Mouse (Mus musculus) midbrain, embryonic 15.5 days (tissue): ENCODE data around the gene Hnrnpul1. TPM values are rescaled to one million over a fixed set of nuclear protein-coding genes. Genes with fewer than 3 reads are reported as not detected.

Experiments
- ATAC-seq: fragments of 200-750 bp; cut with Nextera tagmentation; replicated peaks from 2 replicates; pipeline ENCODE4 v1.8.0; 2017; ENCODE audit warnings: moderate TSS enrichment
- H3K27ac ChIP-seq: fragments of 300-500 bp; sonication (generic); 2 replicates; pipeline ENCODE4 v1.5.1; 2015; ENCODE audit warnings: mild to moderate bottlenecking, inconsistent platforms
- H3K27me3 ChIP-seq: fragments of 300-500 bp; sonication (generic); replicated peaks from 2 replicates; pipeline ENCODE4 v1.6.1; 2015; ENCODE audit warnings: inconsistent platforms
- H3K36me3 ChIP-seq: fragments of 300-500 bp; sonication (generic); replicated peaks from 2 replicates; pipeline ENCODE4 v1.6.1; 2015; ENCODE audit warnings: inconsistent platforms
- H3K4me1 ChIP-seq: fragments of 300-500 bp; sonication (generic); 2 replicates; pipeline ENCODE4 v1.6.1; 2015; ENCODE audit warnings: inconsistent platforms
- H3K4me2 ChIP-seq: fragments of 300-500 bp; sonication (generic); 2 replicates; pipeline ENCODE4 v1.6.1; 2015; ENCODE audit warnings: inconsistent platforms, mild to moderate bottlenecking, moderate library complexity
- H3K4me3 ChIP-seq: fragments of 300-500 bp; sonication (generic); 2 replicates; pipeline ENCODE4 v1.5.1; 2015; ENCODE audit warnings: mild to moderate bottlenecking, inconsistent platforms
- H3K9ac ChIP-seq: fragments of 300-500 bp; sonication (generic); 2 replicates; pipeline ENCODE4 v1.6.1; 2015; ENCODE audit warnings: mild to moderate bottlenecking, inconsistent platforms
- H3K9me3 ChIP-seq: fragments of 300-500 bp; sonication (generic); 2 replicates; pipeline ENCODE4 v1.6.1; 2016; ENCODE audit warnings: inconsistent platforms
- WGBS: fragments of 180-500 bp; shearing (Covaris S2); methylation state at CpG from one replicate; pipeline ENCODE4 v1.1.7; 2015; ENCODE audit warnings: mixed read lengths; 5-methylcytosine and 5-hydroxymethylcytosine counted together
- polyA plus RNA-seq: library from polyadenylated mRNA; unstranded; fragments of >200 nt; fragmentation: Nextera tagmentation; extraction: Ambion mirVana; gene quantifications from 2 replicates; pipeline ENCODE4 v1.2.1, GENCODE M21; 2015

Gene Hnrnpul1
- polyA plus RNA-seq, 1 experiment from 2014 or later, result 44.4 TPM

DNA sequence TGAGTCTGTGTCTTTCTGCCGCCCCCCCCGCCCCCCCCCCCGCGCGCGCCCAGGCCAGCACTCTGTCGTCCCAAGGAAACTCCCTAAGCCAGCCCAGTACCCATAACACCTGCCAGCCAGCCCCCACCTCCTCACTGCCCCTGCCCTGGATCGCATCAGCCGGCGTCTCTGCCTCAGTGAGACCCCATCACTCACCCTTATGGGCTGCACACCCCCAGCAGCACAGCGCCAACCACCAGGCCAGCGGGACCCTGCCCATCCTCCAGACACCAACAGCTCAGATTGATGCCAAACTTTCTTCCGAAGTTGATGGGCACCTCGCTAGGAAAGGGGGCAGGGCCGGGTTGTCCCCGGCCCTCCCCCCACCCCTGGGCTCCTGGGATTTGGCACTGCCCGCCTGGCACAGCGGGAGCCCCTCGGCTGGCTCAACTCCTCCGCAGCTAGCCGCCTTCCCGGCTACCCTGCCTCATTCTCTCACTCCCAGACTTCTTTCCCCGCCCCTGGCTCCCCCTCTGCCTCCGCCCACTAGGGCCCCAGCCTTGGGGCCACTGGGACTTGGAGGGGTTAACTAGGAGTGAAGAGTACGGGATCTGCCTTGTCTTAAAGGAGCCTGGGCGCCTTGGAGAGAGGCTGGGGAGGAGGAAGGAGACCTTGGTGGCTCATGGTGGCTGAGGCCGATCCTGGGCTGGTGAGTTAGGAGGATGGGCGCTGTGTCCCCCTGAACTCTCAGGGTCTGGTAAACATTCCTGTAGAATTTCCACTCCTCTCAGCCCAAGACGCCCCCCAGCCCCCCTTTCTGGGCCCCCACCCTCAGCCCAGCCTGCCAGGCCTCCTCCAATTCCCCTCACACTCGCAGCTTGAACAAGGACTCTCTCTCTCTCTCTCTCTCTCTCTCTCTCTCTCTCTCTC is 33.9 kb upstream of the Hnrnpul1 start, which contains the start of gene Axl:
Gene Axl (minus strand): TSS at position 486 of the 909 bp plus-strand sequence.
- H3K4me1 ChIP-seq, result peaks cover 10% of the 10 kb centered on the region
- H3K4me3 ChIP-seq, result peak within 1 kb of the TSS; percentile 37
- H3K27ac ChIP-seq, result peak within 1 kb of the TSS; percentile 43; the same call in 1 of the 2 replicates
- peak; percentile 75 for ATAC-seq
- H3K36me3 ChIP-seq, result no peaks in the 10 kb centered on the region
- peak within 1 kb of the TSS; percentile 67 for H3K4me2 ChIP-seq
- 2% methylated on average over 24 of the region's 30 CpGs for WGBS
- H3K9me3 ChIP-seq, result no peaks in the 10 kb centered on the region
- no peaks in the 10 kb centered on the region; the same call in 1 of the 2 replicates for H3K27me3 ChIP-seq
- H3K9ac ChIP-seq, result peak within 1 kb of the TSS; percentile 30

DNA sequence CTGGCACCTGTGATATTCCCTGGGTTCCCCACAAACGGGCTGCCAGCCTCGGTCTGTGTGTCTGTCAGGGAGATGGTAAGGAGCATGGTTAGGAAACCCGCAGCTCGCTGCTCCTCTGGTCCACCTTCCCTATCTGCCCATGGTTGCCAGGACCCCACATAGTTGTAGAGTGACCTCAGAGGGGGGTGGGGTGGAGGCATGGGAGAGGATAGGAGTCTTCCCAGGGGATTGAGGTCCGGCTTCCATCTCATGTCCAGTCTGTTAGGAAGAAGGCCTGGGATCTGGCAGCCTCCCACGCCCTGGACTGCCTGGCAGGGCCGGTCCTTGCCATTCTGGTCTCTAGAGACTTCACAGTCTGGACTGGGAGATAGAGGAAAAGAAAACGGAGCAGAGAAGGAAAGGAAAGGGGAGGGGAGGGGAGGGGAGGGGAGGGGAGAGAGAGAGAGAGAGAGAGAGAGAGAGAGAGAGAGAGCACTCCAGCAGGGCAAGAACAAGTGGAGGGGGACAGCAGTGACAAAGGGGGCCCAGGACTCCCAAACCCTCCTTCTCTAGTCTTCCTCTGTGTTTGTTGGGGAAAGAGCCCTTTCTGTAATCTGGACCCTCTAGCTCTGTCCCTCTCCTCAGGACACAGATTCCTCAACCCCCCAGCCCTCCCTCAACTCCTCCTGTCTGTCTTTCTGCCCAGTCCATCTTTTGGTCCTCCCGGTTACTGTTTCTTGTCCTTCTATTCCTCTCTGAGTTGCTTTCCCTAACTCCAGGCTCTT is 33.1 kb upstream of the Hnrnpul1 start:
- peak; percentile 25 for ATAC-seq
- Histone ChIP-seq H3K36me3 (no peaks in the 10 kb centered on the region), H3K4me2 (peak overlapping the region; percentile 67), H3K4me1 (peaks cover 10% of the 10 kb centered on the region), H3K4me3 (peak overlapping the region; percentile 37), H3K9ac (peak overlapping the region; percentile 30; the same call in 1 of the 2 replicates), H3K27ac (no peak overlapping the region), H3K27me3 (no peaks in the 10 kb centered on the region; the same call in 1 of the 2 replicates), H3K9me3 (no peaks in the 10 kb centered on the region)
- 26% methylated on average over 8 of the region's 9 CpGs for WGBS

DNA sequence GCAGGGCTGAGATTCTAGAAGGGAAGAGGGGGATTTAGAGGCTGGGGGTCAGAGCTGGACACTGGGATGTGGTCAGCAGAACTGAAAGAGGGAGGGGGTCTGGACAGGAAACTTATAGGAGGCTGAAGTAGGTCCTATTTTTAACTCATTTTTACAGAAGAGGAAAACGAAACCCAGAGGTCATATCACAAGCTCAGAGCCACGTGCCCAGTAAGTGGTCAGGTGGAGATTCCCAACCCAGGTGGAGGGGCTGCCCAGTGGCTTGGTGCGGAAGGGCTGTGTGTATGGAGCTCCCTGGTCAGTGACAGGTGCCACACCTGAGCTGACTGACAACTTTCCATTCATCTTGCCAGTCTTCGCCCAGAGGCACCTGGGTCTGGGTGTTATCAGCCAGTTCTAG is 32.4 kb upstream of the Hnrnpul1 start:
- Histone ChIP-seq H3K4me1 (peaks cover 12% of the 10 kb centered on the region), H3K27me3 (no peaks in the 10 kb centered on the region; the same call in 1 of the 2 replicates), H3K36me3 (no peaks in the 10 kb centered on the region), H3K27ac (no peak overlapping the region), H3K4me2 (0 out of 2 replicates have a peak overlapping the region, but pooled peaks have one; percentile 67), H3K9me3 (no peaks in the 10 kb centered on the region), H3K4me3 (no peak overlapping the region), H3K9ac (no peak overlapping the region)
- ATAC-seq, result no peak
- WGBS, result 79% methylated on average over 4 of the region's 4 CpGs

GRCm38 (mm10) chr7:25785752-25786151 is 31.2 kb upstream of the Hnrnpul1 start:
- Histone ChIP-seq H3K4me2 (no peak overlapping the region), H3K4me1 (peaks cover 18% of the 10 kb centered on the region), H3K36me3 (no peaks in the 10 kb centered on the region), H3K4me3 (no peak overlapping the region), H3K27me3 (no peaks in the 10 kb centered on the region; the same call in 1 of the 2 replicates), H3K9ac (no peak overlapping the region), H3K27ac (no peak overlapping the region), H3K9me3 (no peaks in the 10 kb centered on the region)
- WGBS, result 79% methylated on average over 4 of the region's 4 CpGs
- ATAC-seq, result no peak

- peaks cover 18% of the 10 kb centered on the region for H3K4me1 ChIP-seq
- H3K27ac ChIP-seq, result no peak overlapping the region
- no peak overlapping the region for H3K4me2 ChIP-seq
- no peaks in the 10 kb centered on the region for H3K9me3 ChIP-seq
- no peaks in the 10 kb centered on the region; the same call in 1 of the 2 replicates for H3K27me3 ChIP-seq
- H3K9ac ChIP-seq, result no peak overlapping the region
- ATAC-seq, result no peak
- WGBS, result 31% methylated on average over 1 of the region's 1 CpGs
- H3K36me3 ChIP-seq, result no peaks in the 10 kb centered on the region
- H3K4me3 ChIP-seq, result no peak overlapping the region
Observed at GRCm38 (mm10) chr7:25784808-25785207, 30.3 kb upstream of the Hnrnpul1 start.

GRCm38 (mm10) chr7:25783746-25784145 is 29.2 kb upstream of the Hnrnpul1 start:
- H3K36me3 ChIP-seq, result no peaks in the 10 kb centered on the region
- H3K4me1 ChIP-seq, result peaks cover 18% of the 10 kb centered on the region
- H3K9me3 ChIP-seq, result no peaks in the 10 kb centered on the region
- no peak overlapping the region for H3K4me3 ChIP-seq
- ATAC-seq, result no peak
- no peak overlapping the region for H3K9ac ChIP-seq
- 78% methylated on average over 8 of the region's 8 CpGs for WGBS
- H3K4me2 ChIP-seq, result no peak overlapping the region
- no peak overlapping the region for H3K27ac ChIP-seq
- H3K27me3 ChIP-seq, result no peaks in the 10 kb centered on the region; the same call in 1 of the 2 replicates

- 83% methylated on average over 6 of the region's 6 CpGs for WGBS
- peaks cover 8% of the 10 kb centered on the region for H3K4me1 ChIP-seq
- H3K9me3 ChIP-seq, result no peaks in the 10 kb centered on the region
- H3K36me3 ChIP-seq, result no peaks in the 10 kb centered on the region
- no peak overlapping the region for H3K27ac ChIP-seq
- no peaks in the 10 kb centered on the region; the same call in 1 of the 2 replicates for H3K27me3 ChIP-seq
- H3K4me2 ChIP-seq, result no peak overlapping the region
- H3K9ac ChIP-seq, result no peak overlapping the region
- no peak overlapping the region for H3K4me3 ChIP-seq
- ATAC-seq, result no peak
Observed at GRCm38 (mm10) chr7:25782744-25783143, 28.2 kb upstream of the Hnrnpul1 start.

- H3K27me3 ChIP-seq, result no peaks in the 10 kb centered on the region
- H3K4me1 ChIP-seq, result peaks cover 8% of the 10 kb centered on the region
- peak; percentile 76 for ATAC-seq
- H3K4me2 ChIP-seq, result peak overlapping the region; percentile 72
- peak overlapping the region; percentile 41 for H3K9ac ChIP-seq
- H3K36me3 ChIP-seq, result no peaks in the 10 kb centered on the region
- H3K27ac ChIP-seq, result no peak overlapping the region
- WGBS, result 54% methylated on average over 11 of the region's 11 CpGs
- H3K9me3 ChIP-seq, result no peaks in the 10 kb centered on the region
- H3K4me3 ChIP-seq, result peak overlapping the region; percentile 32
Observed at GRCm38 (mm10) chr7:25781937-25782610, 27.5 kb upstream of the Hnrnpul1 start.

GRCm38 (mm10) chr7:25781321-25781936 is 26.9 kb upstream of the Hnrnpul1 start:
- no peaks in the 10 kb centered on the region for H3K36me3 ChIP-seq
- ATAC-seq, result peak; percentile 65

GRCm38 (mm10) chr7:25780753-25781152 is 26.2 kb upstream of the Hnrnpul1 start:
- H3K4me2 ChIP-seq, result no peak overlapping the region
- H3K9me3 ChIP-seq, result no peaks in the 10 kb centered on the region
- no peak overlapping the region for H3K27ac ChIP-seq
- no peaks in the 10 kb centered on the region for H3K36me3 ChIP-seq
- H3K4me3 ChIP-seq, result no peak overlapping the region
- ATAC-seq, result no peak
- H3K4me1 ChIP-seq, result peaks cover 8% of the 10 kb centered on the region
- 29% methylated on average over 4 of the region's 4 CpGs for WGBS
- no peaks in the 10 kb centered on the region for H3K27me3 ChIP-seq
- no peak overlapping the region for H3K9ac ChIP-seq

More at GRCm38 (mm10) chr7:25781321-25781936, 26.9 kb upstream of the Hnrnpul1 start:
- H3K4me2 ChIP-seq, result peak overlapping the region; percentile 72
- H3K4me1 ChIP-seq, result peaks cover 8% of the 10 kb centered on the region
- H3K9me3 ChIP-seq, result no peaks in the 10 kb centered on the region
- no peaks in the 10 kb centered on the region for H3K27me3 ChIP-seq
- WGBS, result 12% methylated on average over 32 of the region's 33 CpGs
- peak overlapping the region; percentile 32 for H3K4me3 ChIP-seq
- H3K27ac ChIP-seq, result no peak overlapping the region
- H3K9ac ChIP-seq, result peak overlapping the region; percentile 41

DNA sequence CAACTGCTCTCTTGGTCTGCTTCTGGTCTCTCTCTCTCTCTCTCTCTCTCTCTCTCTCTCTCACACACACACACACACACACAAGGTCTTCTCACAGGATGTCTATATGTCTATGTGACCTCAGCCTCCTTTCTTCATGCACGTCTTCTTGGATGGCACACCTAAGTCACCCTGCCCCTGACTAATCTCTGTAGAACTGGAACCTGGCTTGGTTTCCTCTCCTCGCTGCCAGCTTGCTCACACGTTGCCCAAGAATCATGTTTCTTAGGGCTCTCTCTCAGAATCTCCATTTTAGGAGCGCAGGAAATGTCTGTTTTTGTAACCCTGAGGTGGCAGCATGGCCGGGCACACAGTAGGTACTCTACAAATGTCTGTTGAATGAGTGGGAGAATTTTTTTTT is 25.5 kb upstream of the Hnrnpul1 start:
- peaks cover 8% of the 10 kb centered on the region for H3K4me1 ChIP-seq
- H3K36me3 ChIP-seq, result no peaks in the 10 kb centered on the region
- H3K27ac ChIP-seq, result no peak overlapping the region
- H3K9me3 ChIP-seq, result no peaks in the 10 kb centered on the region
- no peak overlapping the region for H3K4me3 ChIP-seq
- 88% methylated on average over 5 of the region's 5 CpGs for WGBS
- no peak for ATAC-seq
- no peak overlapping the region for H3K9ac ChIP-seq
- no peak overlapping the region for H3K4me2 ChIP-seq
- no peaks in the 10 kb centered on the region for H3K27me3 ChIP-seq
